Mouse (Mus musculus) liver, postnatal 0 days (tissue): Measurements from ENCODE around the gene Trcg1.

ENCODE experiments used
- CTCF ChIP-seq: sonication (generic); IDR thresholded peaks from 2 replicates; pipeline ENCODE4 v1.5.1; 2016; ENCODE audit warnings: antibody characterized with exemption, low read depth
- EP300 ChIP-seq: IDR thresholded peaks from 2 replicates; pipeline ENCODE4 v1.6.1; 2016; ENCODE audit warnings: antibody characterized with exemption, low read depth, mild to moderate bottlenecking

DNA sequence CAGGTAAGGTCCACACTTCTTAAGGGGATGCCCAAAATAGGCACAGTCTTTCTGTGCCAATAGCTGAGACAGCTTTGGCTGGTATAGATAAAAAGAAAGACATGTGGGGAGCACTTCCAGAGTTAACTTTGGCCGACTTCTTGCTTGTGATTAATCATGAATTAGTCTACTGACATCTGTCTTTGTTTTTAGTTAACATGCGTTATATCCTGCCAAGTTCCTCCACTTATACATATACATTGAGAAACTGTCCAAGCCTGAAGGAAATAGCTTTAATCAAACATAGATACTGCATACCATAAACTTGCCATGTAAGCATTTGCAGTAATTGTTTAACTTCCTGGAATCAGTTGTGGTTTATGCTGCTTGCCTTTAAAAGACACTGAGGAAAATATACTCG lies 39.6 kb upstream of the Trcg1 start:
- TF ChIP-seq CTCF (no peak), EP300 (no peak)
